In genomic region chr4:137357517-137358254, GRCm38 (mm10) we compare ENCODE assay signal across 7 mouse cellular contexts. TPM values are rescaled to one million over a fixed set of nuclear protein-coding genes. Genes with fewer than 3 reads are reported as not detected.
DNase-seq lines count a peak whose midpoint lies in the region; ATAC-seq lines count a peak whose summit lies in the region.

Gene Cdc42, minus strand, starts transcription at chr4:137357720.

- under 1% methylated on average over 40 of the region's 44 CpGs for WGBS in intestine, embryonic 15.5 days
- WGBS in midbrain, embryonic 10.5 days = under 1% methylated on average over 35 of the region's 44 CpGs

- peak; percentile 99 for DNase-seq in adrenal gland, adult 2 months
- DNase-seq in embryo, embryonic 11.5 days (ENCODE audit: low read depth, low spot score) = peak; percentile 94
- peak; percentile 98 to 99 for DNase-seq in gastrocnemius, postnatal 36 days
- peak; percentile 98 to 99 for DNase-seq in left cerebral cortex, postnatal 25 days (ENCODE audit: low spot score in 2 of 2)
- DNase-seq in midbrain, embryonic 10.5 days (ENCODE audit: low spot score) = peak; percentile 99
- peak; percentile 97 for DNase-seq in right cerebral cortex, postnatal 4 days

- H3K36me3 ChIP-seq in intestine, embryonic 15.5 days = no peaks in the 10 kb centered on the region
- H3K36me3 ChIP-seq in midbrain, embryonic 10.5 days = no peaks in the 10 kb centered on the region

- H3K4me2 ChIP-seq in intestine, embryonic 15.5 days (replicated peaks) = peak within 1 kb of the TSS; percentile 59

- peak within 1 kb of the TSS; percentile 99 for H3K9ac ChIP-seq in intestine, embryonic 15.5 days

- peak within 1 kb of the TSS; percentile 97 for H3K4me3 ChIP-seq in intestine, embryonic 15.5 days (replicated peaks)
- H3K4me3 ChIP-seq in midbrain, embryonic 10.5 days = peak within 1 kb of the TSS; percentile 92

- ATAC-seq in intestine, embryonic 15.5 days = peak; percentile 98

- intact Hi-C loops in gastrocnemius, postnatal 36 days (cut with DNase I) = no loop called here
- intact Hi-C loops in left cerebral cortex, postnatal 25 days (cut with DNase I) = loop anchor here (5.0 kb wide), 1 partner anchor 235 kb away; the partner anchor contains the start of gene Usp48

- peak within 1 kb of the TSS; percentile 96 for H3K27ac ChIP-seq in intestine, embryonic 15.5 days
- H3K27ac ChIP-seq in midbrain, embryonic 10.5 days (replicated peaks) = peak within 1 kb of the TSS; percentile 100

- H3K9me3 ChIP-seq in intestine, embryonic 15.5 days = no peaks in the 10 kb centered on the region
- no peaks in the 10 kb centered on the region for H3K9me3 ChIP-seq in midbrain, embryonic 10.5 days (replicated peaks)

- peaks cover 13% of the 10 kb centered on the region; the same call in 1 of the 2 replicates for H3K4me1 ChIP-seq in intestine, embryonic 15.5 days (replicated peaks)
- H3K4me1 ChIP-seq in midbrain, embryonic 10.5 days = peaks cover 29% of the 10 kb centered on the region

- H3K27me3 ChIP-seq in intestine, embryonic 15.5 days (replicated peaks) = no peaks in the 10 kb centered on the region
- H3K27me3 ChIP-seq in midbrain, embryonic 10.5 days (ENCODE audit: low read depth, poor library complexity, severe bottlenecking) = peaks cover 6% of the 10 kb centered on the region; the same call in 1 of the 2 replicates

RNA-seq across cellular contexts. Expression of gene Cdc42, which starts in this region (rescaled TPM):
- 100 to 1,000 TPM; 419 to 486 TPM for total RNA-seq in adrenal gland, adult 2 months (2021)
- 23.1 and 24.7 TPM in 2 replicates for polyA plus RNA-seq in adrenal gland, adult 2 months (2012; rRNA removed)
- 100 to 1,000 TPM; 158 to 176 TPM for total RNA-seq in gastrocnemius, postnatal 36 days (2021)
- polyA plus RNA-seq in intestine, embryonic 15.5 days (2015; fragmentation: Nextera tagmentation; extraction: Ambion mirVana) = 653 and 697 TPM in 2 replicates
- 100 to 1,000 TPM; 352 to 369 TPM for total RNA-seq in left cerebral cortex, postnatal 25 days (2021)
- polyA plus RNA-seq in midbrain, embryonic 10.5 days (2016; fragmentation: Nextera tagmentation; extraction: Ambion mirVana) = 605 and 627 TPM in 2 replicates

Comparison
In these comparisons a context has a peak if more than half of its experiments do, and no peak if none do; other contexts are left out.
1. Peak in every context shown above with its lines: DNase-seq, ATAC-seq, H3K4me3 ChIP-seq and H3K27ac ChIP-seq.
2. RNA of gene Cdc42 (polyA plus RNA-seq): 653 to 697 TPM in intestine, embryonic 15.5 days and 605 to 627 TPM in midbrain, embryonic 10.5 days; 23.1 to 24.7 TPM in adrenal gland, adult 2 months; every median in the first group is over 10 times any median in the second.